Mouse (Mus musculus): ENCODE measurements at regions not wholly inside any gene's neighbourhood (a gene's known extent, or its start where the extent isn't known, plus 50 kb on each side); places are given as distances from the start of the nearest gene placed in this dataset.

- no peaks in the 10 kb centered on the region for H3K4me1 ChIP-seq (ENCODE audit: control insufficient read depth in 1 of 2, insufficient read depth in 2 of 2, low read length in 2 of 2)
- H3K79me2 ChIP-seq (ENCODE audit: control insufficient read depth, insufficient read depth, low read length, poor library complexity), result no peaks in the 10 kb centered on the region
- H3K36me3 ChIP-seq (ENCODE audit: control insufficient read depth in 1 of 2, insufficient read depth in 2 of 2, low read length in 2 of 2), result no peaks in the 10 kb centered on the region
- no peaks in the 10 kb centered on the region for H3K27me3 ChIP-seq (ENCODE audit: control insufficient read depth in 1 of 2, insufficient read depth in 2 of 2, low read length in 2 of 2)
- H3K9me3 ChIP-seq (replicated peaks; ENCODE audit: insufficient read depth, low read length), result no peaks in the 10 kb centered on the region
- no peak overlapping the region for H3K9ac ChIP-seq (ENCODE audit: control insufficient read depth, low read depth, low read length, poor library complexity, severe bottlenecking)
- TF ChIP-seq RAD21 (IDR thresholded peaks at IDR 0.05; ENCODE audit: low read depth, low read length), result no peak
- no peak for TF ChIP-seq NELFE (IDR thresholded peaks at IDR 0.05; ENCODE audit: low read depth, low read length)
- no peak for TF ChIP-seq CHD2 (IDR thresholded peaks at IDR 0.05; ENCODE audit: low read length)
- no peak for TF ChIP-seq ETS1 (IDR thresholded peaks at IDR 0.05; ENCODE audit: low read depth, low read length)
- no peak for TF ChIP-seq SIN3A (IDR thresholded peaks at IDR 0.05; ENCODE audit: low read length)
- TF ChIP-seq HCFC1 (IDR thresholded peaks at IDR 0.05; ENCODE audit: low read depth, low read length), result no peak
- no peak for TF ChIP-seq CHD1 (IDR thresholded peaks at IDR 0.05; ENCODE audit: low read depth, low read length)
- H3K27ac ChIP-seq (ENCODE audit: control insufficient read depth, low read depth, low read length), result no peak overlapping the region
- no peak for DNase-seq (ENCODE audit: low read depth, low spot score)
- no peak overlapping the region for H3K4me3 ChIP-seq (ENCODE audit: control insufficient read depth in 1 of 2, insufficient read depth in 1 of 2, low read depth in 2 of 2, low read length in 2 of 2)
Measured at GRCm38 (mm10) chr13:55954346-55954745, 118.4 kb upstream of the Pitx1 start.

GRCm38 (mm10) chr13:55953426-55953825 lies 117.4 kb upstream of the Pitx1 start:
- TF ChIP-seq SIN3A (IDR thresholded peaks at IDR 0.05; ENCODE audit: low read length) (no peak), E2F4 (IDR thresholded peaks at IDR 0.05; ENCODE audit: borderline replicate concordance, low read depth, low read length) (no peak), MYB (IDR thresholded peaks at IDR 0.05; ENCODE audit: low read depth, low read length) (no peak), RCOR1 (IDR thresholded peaks at IDR 0.05; ENCODE audit: low read depth, low read length) (no peak)
- Histone ChIP-seq H3K27ac (ENCODE audit: control insufficient read depth, low read depth, low read length) (no peak overlapping the region), H3K4me1 (ENCODE audit: control insufficient read depth in 1 of 2, insufficient read depth in 2 of 2, low read length in 2 of 2) (no peaks in the 10 kb centered on the region), H3K79me2 (ENCODE audit: control insufficient read depth, insufficient read depth, low read length, poor library complexity) (no peaks in the 10 kb centered on the region), H3K9me3 (replicated peaks; ENCODE audit: insufficient read depth, low read length) (no peaks in the 10 kb centered on the region), H3K4me3 (ENCODE audit: control insufficient read depth in 1 of 2, insufficient read depth in 1 of 2, low read depth in 2 of 2, low read length in 2 of 2) (no peak overlapping the region), H3K36me3 (ENCODE audit: control insufficient read depth in 1 of 2, insufficient read depth in 2 of 2, low read length in 2 of 2) (no peaks in the 10 kb centered on the region), H3K27me3 (ENCODE audit: control insufficient read depth in 1 of 2, insufficient read depth in 2 of 2, low read length in 2 of 2) (no peaks in the 10 kb centered on the region), H3K9ac (ENCODE audit: control insufficient read depth, low read depth, low read length, poor library complexity, severe bottlenecking) (no peak overlapping the region)
- no peak for DNase-seq (ENCODE audit: low read depth, low spot score)

- Histone ChIP-seq H3K27me3 (ENCODE audit: control insufficient read depth in 1 of 2, insufficient read depth in 2 of 2, low read length in 2 of 2) (no peaks in the 10 kb centered on the region), H3K79me2 (ENCODE audit: control insufficient read depth, insufficient read depth, low read length, poor library complexity) (no peaks in the 10 kb centered on the region), H3K9ac (ENCODE audit: control insufficient read depth, low read depth, low read length, poor library complexity, severe bottlenecking) (no peak overlapping the region), H3K4me3 (ENCODE audit: control insufficient read depth in 1 of 2, insufficient read depth in 1 of 2, low read depth in 2 of 2, low read length in 2 of 2) (no peak overlapping the region), H3K36me3 (ENCODE audit: control insufficient read depth in 1 of 2, insufficient read depth in 2 of 2, low read length in 2 of 2) (no peaks in the 10 kb centered on the region), H3K9me3 (replicated peaks; ENCODE audit: insufficient read depth, low read length) (no peaks in the 10 kb centered on the region), H3K27ac (ENCODE audit: control insufficient read depth, low read depth, low read length) (no peak overlapping the region), H3K4me1 (ENCODE audit: control insufficient read depth in 1 of 2, insufficient read depth in 2 of 2, low read length in 2 of 2) (no peaks in the 10 kb centered on the region)
- no peak for DNase-seq (ENCODE audit: low read depth, low spot score)
- TF ChIP-seq MYC (IDR thresholded peaks at IDR 0.05; ENCODE audit: low read depth, low read length), result no peak
- no peak for TF ChIP-seq SMC3 (IDR thresholded peaks at IDR 0.05; ENCODE audit: low read depth, low read length)
- no peak for TF ChIP-seq ZNF384 (IDR thresholded peaks at IDR 0.05; ENCODE audit: low read depth, low read length)
- no peak for TF ChIP-seq TBP (IDR thresholded peaks at IDR 0.05; ENCODE audit: low read depth, low read length)
- no peak for TF ChIP-seq NELFE (IDR thresholded peaks at IDR 0.05; ENCODE audit: low read depth, low read length)
- TF ChIP-seq TCF12 (IDR thresholded peaks at IDR 0.05; ENCODE audit: low read depth, low read length), result no peak
- no peak for TF ChIP-seq CTCF (IDR thresholded peaks at IDR 0.05 in 2 of 3, conservative IDR thresholded peaks at IDR 0.05 in 1 of 3; ENCODE audit: control insufficient read depth in 1 of 3, insufficient read depth in 1 of 3, low read depth in 2 of 3, low read length in 3 of 3, poor library complexity in 1 of 3, severe bottlenecking in 1 of 3)
Measured at GRCm38 (mm10) chr13:55950773-55951172, 114.8 kb upstream of the Pitx1 start.
